Mouse (Mus musculus): Measurements from ENCODE around the gene Fam166a. TPM values are rescaled to one million over a fixed set of nuclear protein-coding genes. Genes with fewer than 3 reads are reported as not detected.

Gene Fam166a
- polyA plus RNA-seq, 1 experiment from 2014 or later: 0.70 TPM

- Histone ChIP-seq H3K9me3 (no peaks in the 10 kb centered on the region), H3K27ac (replicated peaks) (peak within 1 kb of the TSS; percentile 93), H3K4me2 (peak within 1 kb of the TSS; percentile 85), H3K27me3 (0 out of 2 replicates have a peak, but pooled peaks cover 3% of the 10 kb centered on the region), H3K4me1 (replicated peaks) (peaks cover 42% of the 10 kb centered on the region), H3K36me3 (peaks cover 1% of the 10 kb centered on the region), H3K9ac (peak within 1 kb of the TSS; percentile 80), H3K4me3 (peak within 1 kb of the TSS; percentile 78)
- under 1% methylated on average over 44 of the region's 44 CpGs for WGBS
- peak; percentile 93 for ATAC-seq (ENCODE audit: low FRiP score, low read depth)
Observed at GRCm38 (mm10) chr2:25211121-25211670, 7.3 kb upstream of the Fam166a start, which contains the start of gene Nelfb. Gene Nelfb (minus strand): TSS chr2:25211489.

DNA sequence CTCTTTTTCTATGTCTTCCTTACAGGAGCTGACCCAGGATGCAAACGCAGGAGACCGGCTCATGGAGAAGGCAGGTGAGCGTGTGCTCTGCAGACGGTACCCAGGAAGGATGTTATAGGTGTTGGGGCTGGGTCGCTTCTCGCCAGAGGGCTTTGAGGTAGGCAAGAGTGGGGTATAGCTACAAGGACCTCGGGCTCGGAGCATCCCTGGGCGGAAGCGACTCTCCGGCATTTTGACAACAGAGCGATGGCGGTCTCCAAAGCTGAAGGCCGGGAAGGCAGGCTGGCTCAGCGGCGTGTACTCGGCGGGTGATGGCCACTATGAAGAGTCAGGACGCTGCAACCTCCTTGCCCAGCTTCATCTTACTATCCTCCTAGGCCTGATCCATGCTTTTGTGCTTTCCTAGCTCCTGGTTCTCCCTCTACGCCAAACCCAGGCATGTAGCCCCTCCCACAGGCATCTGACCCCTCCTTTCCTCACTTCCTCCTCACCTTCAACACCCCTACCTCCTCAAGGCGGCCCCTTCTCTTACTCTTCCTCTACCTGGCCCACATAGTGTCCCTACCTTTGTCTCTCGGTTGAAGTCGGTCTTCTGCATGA lies 5.2 kb upstream of the Fam166a start:
- WGBS: 62% methylated on average over 23 of the region's 23 CpGs
- Histone ChIP-seq H3K27ac (replicated peaks) (no peak overlapping the region), H3K36me3 (no peaks in the 10 kb centered on the region), H3K4me1 (replicated peaks) (peaks cover 27% of the 10 kb centered on the region), H3K9ac (no peak overlapping the region), H3K9me3 (no peaks in the 10 kb centered on the region), H3K4me3 (no peak overlapping the region), H3K4me2 (no peak overlapping the region), H3K27me3 (0 out of 2 replicates have a peak, but pooled peaks cover 3% of the 10 kb centered on the region)
- ATAC-seq (ENCODE audit: low FRiP score, low read depth): no peak

- 79% methylated on average over 3 of the region's 3 CpGs for WGBS
- Histone ChIP-seq H3K27ac (replicated peaks) (no peak within 1 kb of the TSS), H3K4me2 (no peak within 1 kb of the TSS), H3K36me3 (no peaks in the 10 kb centered on the region), H3K9ac (no peak within 1 kb of the TSS), H3K4me3 (no peak within 1 kb of the TSS), H3K9me3 (no peaks in the 10 kb centered on the region), H3K4me1 (replicated peaks) (peaks cover 18% of the 10 kb centered on the region), H3K27me3 (0 out of 2 replicates have a peak, but pooled peaks cover 3% of the 10 kb centered on the region)
- no peak for ATAC-seq (ENCODE audit: low FRiP score, low read depth)
Observed at GRCm38 (mm10) chr2:25214444-25214843, 4.1 kb upstream of the Fam166a start, which contains the start of gene Stpg3. Gene Stpg3 (minus strand): TSS chr2:25214637.

DNA sequence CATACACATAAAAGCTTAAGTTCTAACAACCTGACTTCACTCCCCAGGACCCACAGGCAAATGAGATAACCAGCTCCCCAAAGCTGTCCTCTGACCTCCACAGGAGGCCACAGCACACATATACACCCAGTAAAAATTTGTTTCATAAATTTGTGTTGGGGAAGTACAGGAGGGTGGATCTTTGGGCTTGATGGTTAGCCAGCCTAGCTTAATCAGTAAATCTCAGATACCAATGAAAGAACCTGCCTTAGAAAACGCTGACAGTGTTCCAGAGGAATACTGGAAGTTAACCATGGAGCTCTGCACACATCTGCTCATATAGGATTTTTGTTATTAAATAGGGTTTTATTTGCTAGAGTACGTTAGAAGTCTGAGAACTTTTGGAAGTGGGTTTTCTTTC lies 879 bp upstream of the Fam166a start:
- peaks cover 5% of the 10 kb centered on the region for H3K36me3 ChIP-seq
- H3K4me2 ChIP-seq: no peak overlapping the region
- H3K27me3 ChIP-seq: 0 out of 2 replicates have a peak, but pooled peaks cover 3% of the 10 kb centered on the region
- no peak overlapping the region for H3K4me3 ChIP-seq
- H3K9me3 ChIP-seq: no peaks in the 10 kb centered on the region
- ATAC-seq (ENCODE audit: low FRiP score, low read depth): no peak
- 69% methylated on average over 2 of the region's 2 CpGs for WGBS
- no peak overlapping the region for H3K9ac ChIP-seq
- no peak overlapping the region for H3K27ac ChIP-seq (replicated peaks)
- no peaks in the 10 kb centered on the region for H3K4me1 ChIP-seq (replicated peaks)

DNA sequence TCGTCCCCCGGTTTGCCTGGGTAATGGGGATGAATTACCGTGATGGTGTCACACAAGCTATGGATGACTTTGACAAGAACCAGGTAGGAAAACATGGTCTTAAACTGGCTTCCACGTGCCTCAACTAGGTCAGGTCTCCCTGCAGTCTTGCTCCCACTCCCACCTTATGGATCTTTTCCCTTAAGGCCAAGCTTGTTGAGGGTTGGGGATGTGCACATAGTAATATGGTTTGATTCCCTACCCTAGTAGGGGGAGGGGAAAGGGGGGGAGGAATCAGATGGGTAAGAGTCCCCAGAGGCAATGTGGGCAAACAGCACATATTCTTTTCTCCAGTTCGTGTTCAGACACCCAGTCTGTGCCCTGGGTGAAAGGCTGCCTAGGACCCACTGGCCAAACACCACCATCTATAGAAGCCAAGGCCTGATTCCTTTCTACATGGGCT lies 2.8 kb downstream of the Fam166a start:
- peaks cover 18% of the 10 kb centered on the region for H3K4me1 ChIP-seq (replicated peaks)
- H3K27me3 ChIP-seq: no peaks in the 10 kb centered on the region
- no peak overlapping the region for H3K9ac ChIP-seq
- no peaks in the 10 kb centered on the region for H3K9me3 ChIP-seq
- H3K27ac ChIP-seq (replicated peaks): no peak overlapping the region
- WGBS: 66% methylated on average over 5 of the region's 5 CpGs
- no peak for ATAC-seq (ENCODE audit: low FRiP score, low read depth)
- no peak overlapping the region for H3K4me3 ChIP-seq
- peaks cover 5% of the 10 kb centered on the region for H3K36me3 ChIP-seq
- no peak overlapping the region for H3K4me2 ChIP-seq

GRCm38 (mm10) chr2:25223681-25224491 lies 5.3 kb downstream of the Fam166a start:
- H3K36me3 ChIP-seq: peaks cover 5% of the 10 kb centered on the region
- ATAC-seq (ENCODE audit: low FRiP score, low read depth): no peak; the same call in 1 of the 2 replicates
- peak overlapping the region; percentile 70 for H3K9ac ChIP-seq
- H3K4me1 ChIP-seq (replicated peaks): peaks cover 23% of the 10 kb centered on the region
- peak overlapping the region; percentile 93 for H3K27ac ChIP-seq (replicated peaks)
- peak overlapping the region; percentile 72 for H3K4me3 ChIP-seq
- H3K27me3 ChIP-seq: no peaks in the 10 kb centered on the region
- H3K9me3 ChIP-seq: no peaks in the 10 kb centered on the region
- H3K4me2 ChIP-seq: peak overlapping the region; percentile 94
- WGBS: 3% methylated on average over 53 of the region's 53 CpGs

GRCm38 (mm10) chr2:25224492-25224765 lies 5.9 kb downstream of the Fam166a start, which contains the start of gene Tubb4b:
Gene Tubb4b (minus strand): TSS chr2:25224702.
- ATAC-seq (ENCODE audit: low FRiP score, low read depth): no peak
- Histone ChIP-seq H3K27ac (replicated peaks) (peak within 1 kb of the TSS; percentile 99), H3K9me3 (no peaks in the 10 kb centered on the region), H3K9ac (peak within 1 kb of the TSS; percentile 70), H3K4me1 (replicated peaks) (peaks cover 24% of the 10 kb centered on the region), H3K27me3 (no peaks in the 10 kb centered on the region), H3K4me3 (peak within 1 kb of the TSS; percentile 72), H3K36me3 (peaks cover 5% of the 10 kb centered on the region), H3K4me2 (peak within 1 kb of the TSS; percentile 94)
- 0% methylated on average over 17 of the region's 17 CpGs for WGBS

- Histone ChIP-seq H3K4me3 (peak overlapping the region; percentile 72), H3K27me3 (no peaks in the 10 kb centered on the region), H3K9ac (peak overlapping the region; percentile 62), H3K27ac (replicated peaks) (peak overlapping the region; percentile 99), H3K4me1 (replicated peaks) (peaks cover 24% of the 10 kb centered on the region), H3K36me3 (peaks cover 5% of the 10 kb centered on the region), H3K9me3 (no peaks in the 10 kb centered on the region), H3K4me2 (peak overlapping the region; percentile 54)
- peak; percentile 98 for ATAC-seq (ENCODE audit: low FRiP score, low read depth)
- WGBS: 2% methylated on average over 40 of the region's 41 CpGs
Observed at GRCm38 (mm10) chr2:25224766-25225752, 6.5 kb downstream of the Fam166a start.

GRCm38 (mm10) chr2:25225811-25226379 lies 7.3 kb downstream of the Fam166a start:
- H3K36me3 ChIP-seq: peaks cover 5% of the 10 kb centered on the region
- peaks cover 24% of the 10 kb centered on the region for H3K4me1 ChIP-seq (replicated peaks)
- 72% methylated on average over 8 of the region's 8 CpGs for WGBS
- H3K9ac ChIP-seq: no peak overlapping the region
- H3K9me3 ChIP-seq: no peaks in the 10 kb centered on the region
- no peaks in the 10 kb centered on the region for H3K27me3 ChIP-seq
- H3K4me3 ChIP-seq: 0 out of 2 replicates have a peak overlapping the region, but pooled peaks have one; percentile 72
- H3K4me2 ChIP-seq: peak overlapping the region; percentile 54
- peak overlapping the region; percentile 99 for H3K27ac ChIP-seq (replicated peaks)
- no peak for ATAC-seq (ENCODE audit: low FRiP score, low read depth)

GRCm38 (mm10) chr2:25226864-25227263 lies 8.3 kb downstream of the Fam166a start:
- Histone ChIP-seq H3K4me2 (no peak overlapping the region), H3K4me3 (no peak overlapping the region), H3K36me3 (peaks cover 2% of the 10 kb centered on the region), H3K9me3 (no peaks in the 10 kb centered on the region), H3K9ac (no peak overlapping the region), H3K4me1 (replicated peaks) (peaks cover 24% of the 10 kb centered on the region), H3K27ac (replicated peaks) (no peak overlapping the region), H3K27me3 (no peaks in the 10 kb centered on the region)
- no peak for ATAC-seq (ENCODE audit: low FRiP score, low read depth)
- 75% methylated on average over 5 of the region's 5 CpGs for WGBS

DNA sequence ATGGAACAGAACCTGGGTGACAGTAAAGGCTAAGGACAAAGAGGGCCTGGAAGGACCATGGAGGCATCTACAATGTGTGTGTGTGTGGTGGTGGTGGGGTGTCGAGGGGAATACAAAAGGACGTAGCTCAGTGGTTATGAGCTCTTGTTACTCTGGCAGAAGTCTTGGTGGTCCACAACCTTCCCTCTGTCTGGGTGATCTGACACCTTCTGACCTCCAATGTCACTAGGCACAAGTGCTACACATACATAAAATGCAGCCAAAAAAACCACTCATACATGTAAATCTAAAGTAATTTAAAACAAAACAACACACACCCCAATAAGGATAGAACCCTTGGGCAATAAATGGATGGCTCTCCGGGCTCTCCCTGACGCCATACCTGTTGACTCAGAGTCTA lies 8.9 kb downstream of the Fam166a start:
- H3K9ac ChIP-seq: no peak overlapping the region
- peaks cover 24% of the 10 kb centered on the region for H3K4me1 ChIP-seq (replicated peaks)
- H3K9me3 ChIP-seq: no peaks in the 10 kb centered on the region
- WGBS: 90% methylated on average over 4 of the region's 4 CpGs
- H3K27me3 ChIP-seq: no peaks in the 10 kb centered on the region
- no peak for ATAC-seq (ENCODE audit: low FRiP score, low read depth)
- H3K27ac ChIP-seq (replicated peaks): no peak overlapping the region
- no peak overlapping the region for H3K4me3 ChIP-seq
- H3K36me3 ChIP-seq: no peaks in the 10 kb centered on the region
- H3K4me2 ChIP-seq: no peak overlapping the region
